Mouse (Mus musculus): ENCODE data around the gene Olfr545. TPM values are rescaled to one million over a fixed set of nuclear protein-coding genes. Genes with fewer than 3 reads are reported as not detected.
A peak's percentile ranks its signal among the peaks of the same experiment; 100 is the strongest.

Olfr545 gene
- total RNA-seq, 1 experiment: not detected

DNA sequence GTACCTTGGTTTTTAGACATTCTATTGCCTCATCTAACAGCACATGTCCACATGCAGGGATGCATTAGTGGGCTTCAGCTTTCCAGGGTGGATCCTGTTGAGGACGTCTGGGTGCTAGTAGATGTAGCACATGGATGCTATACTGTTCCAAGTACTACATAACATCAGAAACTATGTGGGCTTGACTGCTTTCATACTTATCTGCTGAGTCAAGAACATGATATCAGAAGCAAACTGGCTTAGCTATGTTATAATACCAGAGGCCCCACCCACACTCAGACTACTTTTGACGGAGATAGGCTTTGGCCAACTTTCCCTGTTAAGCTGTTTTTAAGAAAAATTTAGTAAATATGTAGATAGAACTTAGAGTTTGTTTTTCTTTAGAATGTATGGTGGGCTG, 55.1 kb downstream of the Olfr545 start:
- no peak overlapping the region for H3K27ac ChIP-seq (ENCODE audit: insufficient read depth, low read depth, low read length, poor library complexity, severe bottlenecking)
- peaks cover 2% of the 10 kb centered on the region in 2 experiments; a peak in 1 of 4 replicates for H3K4me1 ChIP-seq (ENCODE audit: control insufficient read depth in 2 of 2, insufficient read depth in 2 of 2, low read length in 2 of 2, poor library complexity in 1 of 2)
- no peak overlapping the region for H3K4me3 ChIP-seq (ENCODE audit: insufficient read depth in 1 of 2, low read depth in 1 of 2, low read length in 2 of 2, poor library complexity in 1 of 2, severe bottlenecking in 1 of 2)
- DNase-seq (ENCODE audit: low read depth, low spot score): no peak
- no peaks in the 10 kb centered on the region for H3K9me3 ChIP-seq (ENCODE audit: control insufficient read depth, insufficient read depth, low read depth, low read length)
- H3K36me3 ChIP-seq (ENCODE audit: control insufficient read depth, insufficient read depth, low read length, poor library complexity, severe bottlenecking): peaks cover 19% of the 10 kb centered on the region
- TF ChIP-seq CHD2 (IDR thresholded peaks at IDR 0.05; ENCODE audit: low read depth, low read length): no peak
- TF ChIP-seq HCFC1 (IDR thresholded peaks at IDR 0.05; ENCODE audit: borderline replicate concordance, insufficient read depth, low read length): no peak
- TF ChIP-seq ZC3H11A (IDR thresholded peaks at IDR 0.05; ENCODE audit: borderline replicate concordance, low read depth, low read length): no peak
- TF ChIP-seq MAFK (IDR thresholded peaks at IDR 0.05; ENCODE audit: insufficient read depth, low read depth, low read length): no peak
- TF ChIP-seq ZNF384 (IDR thresholded peaks at IDR 0.05; ENCODE audit: low read depth, low read length): no peak
- H3K9ac ChIP-seq (ENCODE audit: insufficient read depth, low read depth, low read length, poor library complexity, severe bottlenecking): no peak overlapping the region
- in situ Hi-C loops (cut with MboI; ENCODE audit: low sequenced_read_pairs in 2 of 2, unreplicated experiment in 2 of 2): no loop called here

DNA sequence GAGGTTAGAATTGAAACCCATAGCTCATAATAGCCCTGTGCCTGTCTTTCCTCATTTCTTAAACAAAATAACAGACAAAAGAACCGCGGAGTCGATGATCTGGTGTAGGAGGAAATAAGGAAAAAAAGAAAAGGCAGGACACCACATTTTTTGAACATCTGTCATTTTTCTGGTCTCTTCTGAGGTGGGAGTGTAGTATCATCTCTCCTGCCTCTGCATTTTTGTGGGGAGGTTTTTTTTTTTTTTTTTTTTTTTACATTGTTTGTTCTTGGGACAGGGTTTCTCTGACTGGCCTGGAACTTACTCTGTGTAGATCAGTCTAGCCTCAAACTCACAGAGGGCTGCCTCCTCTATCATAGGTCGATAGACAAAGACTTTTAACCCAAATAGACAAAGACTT, 56.9 kb downstream of the Olfr545 start:
- peaks cover 2% of the 10 kb centered on the region in 2 experiments; a peak in 1 of 4 replicates for H3K4me1 ChIP-seq (ENCODE audit: control insufficient read depth in 2 of 2, insufficient read depth in 2 of 2, low read length in 2 of 2, poor library complexity in 1 of 2)
- no peak for DNase-seq (ENCODE audit: low read depth, low spot score)
- in situ Hi-C loops (cut with MboI; ENCODE audit: low sequenced_read_pairs in 2 of 2, unreplicated experiment in 2 of 2): no loop called here
- no peak for TF ChIP-seq MAFK (IDR thresholded peaks at IDR 0.05; ENCODE audit: insufficient read depth, low read depth, low read length)
- TF ChIP-seq ZNF384 (IDR thresholded peaks at IDR 0.05; ENCODE audit: low read depth, low read length): peak; percentile 78; the same call in 1 of the 2 replicates
- peaks cover 10% of the 10 kb centered on the region for H3K36me3 ChIP-seq (ENCODE audit: control insufficient read depth, insufficient read depth, low read length, poor library complexity, severe bottlenecking)
- peak overlapping the region; percentile 99 for H3K9ac ChIP-seq (ENCODE audit: insufficient read depth, low read depth, low read length, poor library complexity, severe bottlenecking)
- H3K9me3 ChIP-seq (ENCODE audit: control insufficient read depth, insufficient read depth, low read depth, low read length): no peaks in the 10 kb centered on the region
- H3K27ac ChIP-seq (ENCODE audit: insufficient read depth, low read depth, low read length, poor library complexity, severe bottlenecking): peak overlapping the region; percentile 91; the same call in 1 of the 2 replicates
- peak overlapping the region; percentile 69 to 97 for H3K4me3 ChIP-seq (ENCODE audit: insufficient read depth in 1 of 2, low read depth in 1 of 2, low read length in 2 of 2, poor library complexity in 1 of 2, severe bottlenecking in 1 of 2)

DNA sequence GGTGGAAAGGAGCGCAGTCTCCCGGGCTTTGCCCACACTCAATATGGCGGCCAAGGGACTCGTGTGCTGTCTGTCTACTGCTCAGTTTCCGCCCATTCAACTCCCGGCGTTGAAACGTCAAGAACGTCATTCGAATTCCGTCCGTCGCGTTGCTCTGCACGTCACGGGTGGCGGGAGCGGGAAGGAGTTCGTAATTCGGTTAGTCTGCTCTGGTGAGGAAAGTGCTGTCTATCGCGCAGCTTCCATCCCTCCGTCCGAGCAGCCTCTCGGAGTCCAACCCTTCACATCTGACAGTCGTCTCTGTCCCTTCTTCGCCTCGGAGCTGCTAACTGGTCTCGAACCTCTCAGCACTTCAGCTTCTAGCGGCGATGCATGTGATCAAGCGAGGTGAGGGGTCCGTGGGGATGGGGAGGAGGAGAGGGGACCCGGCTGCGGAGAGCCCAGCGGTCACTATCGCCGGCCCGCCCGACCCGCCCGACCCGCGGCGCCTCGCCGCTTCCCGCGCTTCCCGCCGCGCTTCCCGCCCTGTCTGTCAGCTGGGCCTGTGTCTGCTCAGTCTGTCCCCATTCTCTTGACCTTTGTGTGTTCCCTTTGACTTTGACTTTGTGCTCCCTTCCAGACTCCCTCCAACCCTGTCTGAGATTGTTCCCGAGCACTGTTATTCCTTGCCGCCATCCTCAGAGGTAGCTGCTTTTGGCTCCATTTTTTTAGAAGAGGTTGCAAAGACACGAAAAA, 57.5 kb downstream of the Olfr545 start, which contains the start of gene Rrm1:
Rrm1 (plus strand) TSS at position 39 of the 735 bp plus-strand sequence.
- TF ChIP-seq HCFC1 (IDR thresholded peaks at IDR 0.05; ENCODE audit: borderline replicate concordance, insufficient read depth, low read length) (peak; percentile 89), MAFK (IDR thresholded peaks at IDR 0.05; ENCODE audit: insufficient read depth, low read depth, low read length) (no peak)
- Histone ChIP-seq H3K27ac (ENCODE audit: insufficient read depth, low read depth, low read length, poor library complexity, severe bottlenecking) (peak within 1 kb of the TSS; percentile 91), H3K9ac (ENCODE audit: insufficient read depth, low read depth, low read length, poor library complexity, severe bottlenecking) (peak within 1 kb of the TSS; percentile 99), H3K36me3 (ENCODE audit: control insufficient read depth, insufficient read depth, low read length, poor library complexity, severe bottlenecking) (peaks cover 10% of the 10 kb centered on the region), H3K9me3 (ENCODE audit: control insufficient read depth, insufficient read depth, low read depth, low read length) (no peaks in the 10 kb centered on the region), H3K4me3 (ENCODE audit: insufficient read depth in 1 of 2, low read depth in 1 of 2, low read length in 2 of 2, poor library complexity in 1 of 2, severe bottlenecking in 1 of 2) (peak within 1 kb of the TSS; percentile 69 to 97), H3K4me1 (ENCODE audit: control insufficient read depth in 2 of 2, insufficient read depth in 2 of 2, low read length in 2 of 2, poor library complexity in 1 of 2) (peaks cover 2% of the 10 kb centered on the region in 2 experiments; a peak in 1 of 4 replicates)
- peak; percentile 98 for DNase-seq (ENCODE audit: low read depth, low spot score)
- in situ Hi-C loops (cut with MboI; ENCODE audit: low sequenced_read_pairs in 2 of 2, unreplicated experiment in 2 of 2): no loop called here

Other genes starting within 250 kb of the Olfr545 start
- gene Rhog, start 243.5 kb downstream of the Olfr545 start, total RNA-seq (2012; rRNA removed): 3.8 and 4.3 TPM in 2 replicates
- 22.4 and 31.3 TPM in 2 replicates for gene Stim1, start 231.8 kb downstream of the Olfr545 start, total RNA-seq (2012; rRNA removed)
- 92.8 and 109 TPM in 2 replicates for gene Rrm1, start 57.9 kb downstream of the Olfr545 start, total RNA-seq (2012; rRNA removed)
- 0.22 and 0.63 TPM in 2 replicates for gene Olfr543, start 17.9 kb downstream of the Olfr545 start, total RNA-seq (2012; rRNA removed)
- 0.16 TPM in 1 of 2 replicates, not detected in the other for gene Olfr544, start 11.3 kb downstream of the Olfr545 start, total RNA-seq (2012; rRNA removed)
- not detected in 2 replicates for gene Olfr547, start 35.2 kb upstream of the Olfr545 start, total RNA-seq (2012; rRNA removed)
- not detected in 2 replicates for gene Olfr548-ps1, start 41.3 kb upstream of the Olfr545 start, total RNA-seq (2012; rRNA removed)
- not detected in 2 replicates for gene Olfr549, start 50.3 kb upstream of the Olfr545 start, total RNA-seq (2012; rRNA removed)
- 6.2 and 7.5 TPM in 2 replicates for gene Trim21, start 65.9 kb upstream of the Olfr545 start, total RNA-seq (2012; rRNA removed)
- gene Olfr550, start 71.9 kb upstream of the Olfr545 start, total RNA-seq (2012; rRNA removed): not detected in 2 replicates
- not detected in 2 replicates for gene Olfr551, start 92.3 kb upstream of the Olfr545 start, total RNA-seq (2012; rRNA removed)
- not detected in 2 replicates for gene Olfr552, start 98.2 kb upstream of the Olfr545 start, total RNA-seq (2012; rRNA removed)
- gene Olfr553, start 118.6 kb upstream of the Olfr545 start, total RNA-seq (2012; rRNA removed): not detected in 2 replicates
- gene Olfr554, start 138.9 kb upstream of the Olfr545 start, total RNA-seq (2012; rRNA removed): not detected in 2 replicates
- gene Olfr555, start 159.2 kb upstream of the Olfr545 start, total RNA-seq (2012; rRNA removed): not detected in 2 replicates
- gene Olfr556, start 165.3 kb upstream of the Olfr545 start, total RNA-seq (2012; rRNA removed): not detected in 2 replicates
- 3.1 and 3.9 TPM in 2 replicates for gene Trim68, start 187.8 kb upstream of the Olfr545 start, total RNA-seq (2012; rRNA removed)
- not detected in 2 replicates for gene Olfr557, start 196.3 kb upstream of the Olfr545 start, total RNA-seq (2012; rRNA removed)
- gene Olfr558, start 202.6 kb upstream of the Olfr545 start, total RNA-seq (2012; rRNA removed): not detected in 2 replicates
- gene Olfr33, start 219.5 kb upstream of the Olfr545 start, total RNA-seq (2012; rRNA removed): not detected in 2 replicates
- not detected in 2 replicates for gene Olfr559, start 227.9 kb upstream of the Olfr545 start, total RNA-seq (2012; rRNA removed)